Mouse (Mus musculus) 416B (cell line): Measurements from ENCODE around the gene Urm1.

Source experiments
- DNase-seq: peaks from one replicate; pipeline ENCODE4 v3.0.0; 2011; ENCODE audit warnings: low read depth

The Urm1 gene

DNA sequence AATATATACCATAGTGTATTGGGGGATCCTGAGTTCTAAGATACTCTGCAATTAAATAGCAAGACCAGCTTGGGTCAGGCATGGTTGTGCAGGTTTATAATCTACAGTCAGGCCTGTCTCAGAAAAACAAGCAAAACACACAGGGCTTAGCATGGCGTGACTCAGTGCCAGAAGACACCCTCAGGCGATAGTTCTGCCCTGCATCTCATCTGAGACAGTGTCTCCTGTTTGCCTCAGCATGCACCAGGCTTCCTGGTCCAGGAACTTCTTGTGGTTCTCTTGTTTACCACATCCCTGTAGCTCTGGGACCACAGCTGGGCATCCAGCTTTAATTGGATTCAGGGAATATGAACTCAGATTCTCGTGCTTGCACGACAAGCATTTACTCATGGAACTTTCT, 45.2 kb downstream of the Urm1 start:
- DNase-seq, result peak; percentile 44

DNA sequence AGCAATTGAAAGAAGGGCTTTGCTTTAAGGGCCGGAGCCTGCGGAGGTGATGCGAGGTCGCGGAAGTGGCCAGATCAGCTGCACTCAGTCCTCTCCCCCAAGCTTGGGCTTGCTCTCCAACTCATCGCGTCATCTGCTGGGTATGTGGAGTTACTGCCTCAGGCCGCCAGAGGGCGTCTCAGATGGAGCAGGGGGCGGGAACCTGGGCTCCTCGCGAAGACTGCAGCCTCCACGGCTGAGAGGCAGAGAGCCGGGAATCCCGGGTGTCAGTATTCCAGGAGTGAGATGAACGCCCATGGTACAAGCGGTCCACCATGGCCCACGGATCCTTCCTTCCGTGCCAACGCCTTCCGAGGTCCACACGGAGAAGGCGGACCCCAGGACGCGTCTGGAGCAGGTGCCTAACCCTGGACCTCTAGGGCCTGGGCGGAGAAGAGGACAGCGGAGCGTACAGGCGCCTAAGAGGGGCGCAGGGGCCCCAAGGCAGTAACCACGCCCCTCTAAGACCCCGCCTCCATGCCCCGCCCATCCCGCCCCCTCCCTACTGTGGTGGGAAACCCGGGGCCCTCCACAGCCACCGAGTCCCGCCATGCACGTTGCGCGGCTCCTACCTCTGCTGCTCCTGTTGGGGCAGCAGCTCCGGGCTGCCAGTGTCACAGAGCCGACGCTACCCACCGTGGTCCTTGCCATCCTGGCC, 49.2 kb downstream of the Urm1 start, which contains the start of gene Cercam:
Gene Cercam, plus strand, starts transcription at position 216 of the 697 bp plus-strand sequence.
- DNase-seq, result peak; percentile 94

DNA sequence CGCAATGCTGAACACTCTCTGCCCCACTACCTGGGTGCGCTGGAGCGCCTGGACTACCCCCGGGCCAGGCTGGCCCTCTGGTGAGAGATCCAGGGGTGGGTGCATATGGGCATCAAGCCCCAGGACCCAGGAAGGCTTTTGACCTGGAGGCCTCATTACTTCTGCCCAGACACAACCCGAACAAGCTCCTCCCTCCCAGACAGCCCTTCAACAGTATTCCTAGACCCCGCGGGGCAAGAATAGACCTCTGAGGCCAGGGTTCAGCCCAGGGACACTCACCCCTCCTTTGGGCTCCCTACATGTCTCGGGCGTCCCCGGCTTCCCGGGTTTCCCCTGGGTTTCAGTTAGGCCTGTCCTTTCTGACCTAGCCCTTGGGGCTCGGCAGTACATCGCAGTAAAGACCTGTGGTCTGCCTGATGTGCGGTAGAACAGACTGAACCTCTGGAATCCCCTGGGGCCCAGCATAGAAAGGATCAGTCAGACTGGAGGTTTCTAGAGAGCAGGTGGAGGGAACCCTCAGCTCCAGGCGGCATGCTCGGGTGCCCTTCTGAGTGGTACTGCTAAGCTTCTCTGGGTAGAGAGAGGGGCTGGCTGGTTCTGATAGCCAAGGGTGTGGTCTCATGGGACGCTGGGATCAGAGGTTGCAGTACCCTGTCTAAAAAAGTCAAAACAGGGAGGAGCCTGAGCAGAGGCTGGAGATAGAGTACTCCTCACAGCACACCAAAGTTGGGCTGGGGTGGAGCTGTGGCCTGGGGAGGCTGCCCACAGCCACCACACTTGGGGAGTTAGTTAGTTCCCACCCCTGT, 50.0 kb downstream of the Urm1 start:
- DNase-seq, result peak; percentile 92

DNA sequence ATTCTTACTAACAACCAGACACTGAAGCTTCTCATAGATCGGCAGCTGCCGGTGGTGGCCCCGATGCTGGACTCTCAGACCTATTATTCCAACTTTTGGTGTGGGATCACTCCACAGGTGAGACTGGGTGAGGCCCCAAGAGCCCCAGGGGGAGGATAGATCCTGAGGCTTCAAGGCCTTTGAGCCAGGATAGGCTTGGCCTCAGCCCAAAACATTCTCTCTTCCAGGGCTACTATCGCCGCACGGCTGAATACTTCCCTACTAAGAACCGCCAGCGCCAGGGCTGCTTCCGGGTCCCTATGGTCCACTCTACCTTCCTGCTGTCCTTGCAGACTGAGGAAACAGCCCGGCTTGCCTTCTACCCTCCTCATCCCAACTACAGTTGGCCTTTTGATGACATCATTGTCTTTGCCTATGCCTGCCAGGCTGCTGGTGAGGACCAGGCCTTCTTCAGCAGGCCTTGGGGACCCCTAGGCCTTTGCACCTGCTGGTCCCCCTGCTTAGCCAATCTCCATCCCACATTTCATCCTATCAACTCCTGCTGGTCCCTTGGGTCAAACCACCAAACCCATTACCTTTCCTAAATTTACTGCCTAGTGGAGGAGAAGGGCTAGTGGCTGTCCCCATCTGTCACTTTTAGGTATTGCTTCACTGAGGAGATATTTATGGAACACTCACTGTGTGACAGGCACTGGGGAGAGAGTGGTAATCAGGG, 52.9 kb downstream of the Urm1 start:
- DNase-seq, result no peak

DNA sequence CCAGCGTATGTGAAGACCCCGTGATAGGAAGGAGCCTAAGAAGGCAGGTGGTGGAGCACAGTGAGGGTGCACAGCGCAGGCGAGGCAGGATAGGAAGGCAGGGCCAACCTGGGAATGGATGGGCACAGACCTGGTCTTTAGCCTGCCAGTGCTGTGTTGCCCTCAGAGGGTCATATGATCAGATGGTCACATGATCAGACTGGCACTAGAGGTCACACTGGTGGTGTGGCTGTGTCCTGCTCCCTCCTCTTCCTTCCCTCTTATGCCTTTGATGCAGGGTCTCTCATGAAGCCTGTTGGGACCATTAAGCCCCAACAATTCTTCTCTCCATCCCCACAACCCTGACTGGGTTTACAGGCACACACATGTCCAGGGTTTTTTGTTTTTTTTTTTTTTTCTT, 53.9 kb downstream of the Urm1 start:
- peak; percentile 62 for DNase-seq

DNA sequence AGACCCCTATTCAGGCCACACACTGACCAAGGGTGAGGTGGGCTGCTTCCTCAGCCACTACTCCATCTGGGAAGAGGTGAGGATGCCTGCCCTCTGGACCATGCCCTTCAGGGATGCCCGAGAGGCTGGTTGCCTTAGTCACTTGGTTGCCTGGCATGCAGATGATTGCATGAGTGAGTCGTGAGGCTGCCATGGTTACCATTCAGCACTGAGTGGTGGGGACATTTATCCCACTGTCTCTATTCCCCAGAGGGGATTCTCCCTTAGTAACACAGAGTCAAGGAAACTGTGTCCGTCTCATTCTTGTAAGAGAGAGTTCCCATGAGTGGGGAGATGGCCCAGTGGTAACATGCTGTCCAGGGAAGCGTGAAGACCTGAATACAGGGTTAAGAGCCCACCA, 58.2 kb downstream of the Urm1 start:
- no peak for DNase-seq

DNA sequence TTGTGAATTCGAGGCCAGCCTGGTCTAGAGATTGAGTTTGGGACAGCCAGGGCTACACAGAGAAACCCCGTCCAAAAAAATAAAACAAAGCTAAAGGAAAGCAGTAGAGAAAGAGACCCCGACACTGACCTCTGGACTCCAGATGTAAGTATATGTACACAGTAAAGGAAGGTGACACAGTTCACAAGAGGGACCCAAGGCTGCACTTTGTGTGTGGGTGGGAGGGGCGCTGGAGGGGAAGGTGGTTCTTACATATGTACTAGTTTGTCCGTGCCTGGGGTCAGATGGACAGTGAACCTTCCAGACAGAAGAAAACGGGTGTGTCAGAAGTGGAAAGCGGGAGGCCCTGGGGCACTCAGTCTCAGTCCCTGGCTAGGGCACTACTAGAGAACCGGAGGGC, 59.3 kb downstream of the Urm1 start:
- DNase-seq, result no peak

DNA sequence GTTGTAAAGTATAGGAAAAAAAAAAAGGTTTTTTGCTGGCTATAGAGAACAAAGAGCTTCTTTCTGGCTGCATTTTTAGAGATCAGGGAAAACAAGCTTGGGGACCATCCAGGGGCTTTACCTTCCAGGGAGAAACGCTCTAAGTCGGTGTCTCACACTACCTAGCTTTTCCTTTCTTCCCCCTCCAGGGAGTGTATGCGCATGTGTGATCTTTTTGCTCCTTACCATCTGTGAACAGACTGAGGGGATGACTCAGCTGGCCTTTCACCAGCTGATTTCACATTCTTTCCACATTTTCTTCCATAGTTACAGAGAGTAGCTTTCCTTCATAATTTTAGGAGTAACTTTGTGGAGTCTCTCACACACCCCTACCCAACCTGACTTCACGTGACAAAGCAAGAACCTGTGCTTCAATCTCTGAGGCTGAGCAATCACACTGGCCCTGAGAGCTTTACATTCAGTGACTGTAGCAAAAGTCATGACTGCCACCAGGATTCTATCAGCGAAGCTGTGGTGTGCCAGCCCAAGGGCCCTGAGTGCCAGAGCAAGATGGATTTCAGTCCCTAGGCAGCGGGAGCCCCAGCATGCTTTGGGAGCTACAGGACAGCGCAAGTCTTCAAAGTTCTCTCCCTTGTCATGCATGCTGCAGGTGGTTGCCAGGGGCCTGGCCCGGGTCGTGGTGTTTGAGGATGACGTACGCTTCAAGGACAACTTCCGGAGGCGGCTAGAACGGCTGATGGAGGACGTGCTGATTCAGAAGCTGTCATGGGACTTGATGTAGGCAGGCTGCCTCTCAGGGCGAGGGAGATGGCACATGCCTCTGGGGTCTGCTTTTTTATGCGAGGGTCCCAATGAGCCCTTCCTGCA, 60.3 kb downstream of the Urm1 start:
- no peak for DNase-seq

DNA sequence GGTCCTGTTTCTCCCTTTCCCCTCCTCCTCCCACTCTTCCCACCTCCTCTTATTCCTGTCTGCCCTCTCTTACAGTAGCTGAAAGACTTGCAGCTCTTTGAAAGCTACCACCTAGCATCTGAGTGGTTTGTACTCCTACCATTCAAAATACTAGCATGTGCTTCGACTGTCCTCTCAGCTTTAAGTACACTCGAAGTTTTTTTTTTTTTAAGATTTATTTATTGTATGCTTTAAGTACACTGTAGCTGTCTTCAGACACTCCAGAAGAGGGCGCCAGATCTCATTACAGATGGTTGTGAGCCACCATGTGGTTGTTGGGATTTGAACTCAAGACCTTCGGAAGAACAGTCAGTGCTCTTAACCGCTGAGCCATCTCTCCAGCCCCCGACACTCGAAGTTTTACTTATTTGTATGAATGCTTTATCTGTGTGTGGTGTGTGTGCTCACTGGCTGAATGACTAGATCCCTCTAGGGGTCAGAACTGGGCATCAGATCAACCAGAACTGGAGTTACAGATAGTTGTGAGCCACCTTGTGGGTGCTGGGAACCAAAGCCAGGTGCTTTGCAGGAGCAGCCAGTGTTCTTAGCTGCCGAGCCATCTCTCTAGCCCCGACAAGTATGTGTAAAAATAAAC, 66.9 kb downstream of the Urm1 start:
- DNase-seq, result peak; percentile 36

DNA sequence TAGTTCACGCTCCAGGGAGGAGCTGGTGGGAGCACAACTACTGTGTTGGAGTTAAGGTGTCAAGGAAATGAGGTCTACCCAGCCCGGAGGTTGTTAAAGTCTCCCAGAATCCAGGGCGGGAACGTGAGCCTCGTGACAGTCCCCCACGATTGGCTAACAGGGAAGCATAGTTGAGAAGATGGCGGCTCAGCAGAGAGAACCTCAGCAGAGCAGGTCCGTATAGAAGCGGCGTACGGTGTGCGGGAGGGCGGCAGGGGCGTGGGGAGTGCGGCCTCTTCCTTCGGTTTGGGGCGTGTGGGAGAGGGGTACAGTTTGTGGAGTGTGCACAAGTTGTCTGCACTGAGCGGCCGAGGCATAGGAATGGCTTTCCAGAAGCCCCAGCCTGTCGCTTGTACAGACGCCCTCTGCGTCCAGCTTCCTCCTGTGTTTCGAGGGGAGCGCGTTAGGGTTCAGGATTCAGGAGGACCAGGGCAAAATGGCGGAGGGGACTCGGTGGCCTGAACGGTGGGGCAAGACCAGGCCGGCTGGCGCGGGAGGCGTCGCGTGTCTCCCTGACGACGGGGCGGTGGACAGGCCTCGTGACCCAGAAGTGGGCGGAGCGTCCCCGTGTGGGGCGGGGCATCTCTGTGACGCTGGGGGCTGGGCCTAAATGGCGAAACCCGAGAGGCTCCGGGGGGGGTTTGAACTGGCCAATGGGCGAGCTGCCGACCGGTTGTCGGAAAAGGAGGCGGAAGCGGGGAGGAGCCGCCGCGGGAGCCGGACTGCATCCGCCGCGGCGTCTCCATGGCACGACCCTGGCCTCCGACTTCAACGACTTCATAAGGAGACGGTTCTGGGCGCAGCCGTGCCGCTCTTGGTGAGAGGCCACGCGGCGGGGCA, 69.4 kb downstream of the Urm1 start, which contains the start of gene Odf2:
Gene Odf2, plus strand, starts transcription at position 156 of the 879 bp plus-strand sequence.
- DNase-seq, result peak; percentile 95

DNA sequence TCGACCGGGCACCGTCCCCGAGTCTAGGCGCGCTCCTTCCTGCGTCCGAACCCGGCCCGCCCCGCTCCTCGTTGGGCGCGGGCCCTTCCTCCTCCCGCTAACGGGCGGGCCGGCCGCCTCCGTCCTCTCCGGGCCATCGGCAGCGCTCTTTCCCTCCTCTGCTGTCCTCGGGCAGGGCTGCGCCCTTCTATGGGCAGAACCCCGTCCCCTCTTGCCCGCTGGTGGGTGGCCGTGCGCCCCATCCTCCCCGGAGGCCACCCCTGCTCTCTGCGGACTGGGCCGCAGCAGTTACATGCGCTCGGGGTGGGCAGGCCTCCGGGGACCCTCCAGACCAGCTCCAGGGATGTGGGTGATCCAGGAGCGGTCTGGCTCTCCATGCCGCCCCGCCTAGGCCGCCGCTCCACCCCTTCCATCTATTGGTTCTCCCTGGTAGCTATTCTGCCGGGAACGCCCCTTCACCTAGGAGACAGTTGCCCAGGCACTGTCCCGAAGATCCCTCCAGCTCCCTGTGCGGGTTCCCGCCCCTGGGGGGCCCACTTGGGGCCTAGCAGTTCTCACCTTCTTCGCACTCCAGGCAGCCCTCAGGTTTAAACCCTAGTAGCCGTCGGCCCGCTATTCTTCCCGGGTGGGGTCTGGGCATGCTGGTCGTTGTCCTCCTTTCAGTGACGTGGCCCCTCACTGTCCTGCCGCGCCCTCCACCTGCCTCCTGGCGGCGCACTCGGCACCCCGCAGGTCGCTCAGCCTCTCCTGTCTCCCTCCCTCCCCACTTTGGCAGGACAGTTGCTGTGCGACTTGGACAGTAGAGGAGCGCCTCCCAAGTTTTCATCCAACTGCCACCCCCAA, 70.3 kb downstream of the Urm1 start:
- DNase-seq, result peak; percentile 85

DNA sequence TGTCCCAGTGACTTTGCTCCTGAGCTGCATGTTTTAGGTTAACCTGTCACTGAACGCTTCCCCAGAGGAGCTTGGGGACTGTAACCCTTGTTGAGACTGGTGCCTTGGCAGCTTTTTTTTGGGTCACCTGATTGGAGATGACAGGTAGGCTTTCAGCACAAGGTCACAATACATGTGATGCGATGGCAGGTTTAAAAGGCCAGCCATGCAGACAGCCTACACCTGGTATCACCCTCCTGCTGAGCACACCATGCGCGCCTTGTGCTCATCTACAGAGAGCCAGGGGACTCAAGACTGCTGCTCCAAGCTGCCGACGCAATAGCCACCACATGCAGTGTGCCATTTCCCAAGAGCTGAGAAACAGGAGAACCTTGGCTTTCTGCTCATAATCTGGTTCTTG, 71.9 kb downstream of the Urm1 start:
- no peak for DNase-seq
